Mouse (Mus musculus) neural tube, embryonic 14.5 days (tissue): ENCODE data around the gene Celf2. TPM values are rescaled to one million over a fixed set of nuclear protein-coding genes. Genes with fewer than 3 reads are reported as not detected.

Experiments used
- ATAC-seq: fragments of 200-750 bp; cut with Nextera tagmentation; 2 replicates; pipeline ENCODE4 v1.8.0; 2017; ENCODE audit warnings: low read depth, mild to moderate bottlenecking, moderate TSS enrichment, moderate library complexity
- H3K27ac ChIP-seq: fragments of 300-500 bp; sonication (generic); 2 replicates; pipeline ENCODE4 v1.5.1; 2014; ENCODE audit warnings: low read depth, mild to moderate bottlenecking, control low read depth, low read length, moderate library complexity, mixed read lengths
- H3K27me3 ChIP-seq: fragments of 300-500 bp; sonication (generic); 2 replicates; pipeline ENCODE4 v1.6.1; 2014; ENCODE audit warnings: low read length; ENCODE audit not compliant: control insufficient read depth, insufficient read depth
- H3K36me3 ChIP-seq: fragments of 300-500 bp; sonication (generic); 2 replicates; pipeline ENCODE4 v1.6.1; 2014; ENCODE audit warnings: low read length, mixed read lengths; ENCODE audit not compliant: control insufficient read depth, insufficient read depth
- H3K4me1 ChIP-seq: fragments of 300-500 bp; sonication (generic); 2 replicates; pipeline ENCODE4 v1.6.1; 2014; ENCODE audit warnings: low read length; ENCODE audit not compliant: control insufficient read depth, insufficient read depth
- H3K4me2 ChIP-seq: fragments of 300-500 bp; sonication (generic); 2 replicates; pipeline ENCODE4 v1.6.1; 2014; ENCODE audit warnings: mild to moderate bottlenecking, low read depth, low read length, control low read depth
- H3K4me3 ChIP-seq: fragments of 300-500 bp; sonication (generic); 2 replicates; pipeline ENCODE4 v1.5.1; 2014; ENCODE audit warnings: low read depth, low read length, control low read depth, mixed read lengths
- H3K9ac ChIP-seq: fragments of 300-500 bp; sonication (generic); replicated peaks from 2 replicates; pipeline ENCODE4 v1.6.1; 2014; ENCODE audit warnings: low read depth, mild to moderate bottlenecking, control low read depth, low read length, mixed read lengths
- H3K9me3 ChIP-seq: fragments of 300-500 bp; sonication (generic); 2 replicates; pipeline ENCODE4 v1.6.1; 2016; ENCODE audit warnings: low read length; ENCODE audit not compliant: control insufficient read depth
- WGBS: fragments of 180-500 bp; shearing (Covaris S2); extraction: QIAGEN DNeasy Blood & Tissue Kit; methylation state at CpG from one replicate; pipeline ENCODE4 v1.1.7; 2014; 5-methylcytosine and 5-hydroxymethylcytosine counted together
- polyA plus RNA-seq: library from polyadenylated mRNA; unstranded; fragments of >200 nt; fragmentation: Nextera tagmentation; extraction: Ambion mirVana; gene quantifications from 2 replicates; pipeline ENCODE4 v1.2.1, GENCODE M21; 2014

Celf2 gene
- polyA plus RNA-seq, 1 experiment from 2014 or later, result 161 TPM

GRCm38 (mm10) chr2:6537326-6537725 is 972.0 kb downstream of the Celf2 start:
- Histone ChIP-seq H3K27me3 (no peaks in the 10 kb centered on the region), H3K4me2 (no peak overlapping the region), H3K36me3 (no peaks in the 10 kb centered on the region), H3K27ac (no peak overlapping the region), H3K4me3 (no peak overlapping the region), H3K9ac (no peak overlapping the region), H3K9me3 (no peaks in the 10 kb centered on the region), H3K4me1 (no peaks in the 10 kb centered on the region)
- 74% methylated on average over 3 of the region's 3 CpGs for WGBS
- no peak for ATAC-seq

DNA sequence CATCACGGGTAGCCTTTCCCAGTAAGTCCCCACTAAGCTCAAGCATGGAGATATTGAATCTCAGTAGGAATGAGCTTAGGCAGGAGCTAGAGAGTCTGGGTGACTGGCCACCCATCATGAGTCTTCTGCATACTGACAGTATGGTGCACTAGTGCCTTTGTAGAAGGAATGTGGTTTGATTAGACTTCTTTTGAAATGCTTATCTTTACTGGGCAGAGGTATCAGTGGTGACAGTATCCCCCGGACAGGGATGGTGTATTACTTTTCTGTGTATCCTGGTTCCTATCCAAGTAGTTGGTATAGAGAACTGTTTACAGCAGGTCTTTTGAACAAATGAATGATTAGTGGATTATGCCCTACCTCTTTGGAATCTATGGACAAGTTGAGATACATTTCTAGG is 973.0 kb downstream of the Celf2 start:
- WGBS, result 85% methylated on average over 2 of the region's 2 CpGs
- no peak for ATAC-seq
- no peak overlapping the region for H3K4me2 ChIP-seq
- H3K9me3 ChIP-seq, result no peaks in the 10 kb centered on the region
- no peaks in the 10 kb centered on the region for H3K4me1 ChIP-seq
- H3K27me3 ChIP-seq, result no peaks in the 10 kb centered on the region
- H3K9ac ChIP-seq, result no peak overlapping the region
- no peak overlapping the region for H3K27ac ChIP-seq
- H3K36me3 ChIP-seq, result no peaks in the 10 kb centered on the region
- H3K4me3 ChIP-seq, result no peak overlapping the region

- Histone ChIP-seq H3K4me3 (no peak overlapping the region), H3K4me2 (no peak overlapping the region), H3K36me3 (no peaks in the 10 kb centered on the region), H3K27me3 (no peaks in the 10 kb centered on the region), H3K9me3 (no peaks in the 10 kb centered on the region), H3K9ac (no peak overlapping the region), H3K4me1 (no peaks in the 10 kb centered on the region), H3K27ac (no peak overlapping the region)
- 66% methylated on average over 4 of the region's 4 CpGs for WGBS
- no peak for ATAC-seq
Measured at GRCm38 (mm10) chr2:6532341-6532740, 977.0 kb downstream of the Celf2 start.

DNA sequence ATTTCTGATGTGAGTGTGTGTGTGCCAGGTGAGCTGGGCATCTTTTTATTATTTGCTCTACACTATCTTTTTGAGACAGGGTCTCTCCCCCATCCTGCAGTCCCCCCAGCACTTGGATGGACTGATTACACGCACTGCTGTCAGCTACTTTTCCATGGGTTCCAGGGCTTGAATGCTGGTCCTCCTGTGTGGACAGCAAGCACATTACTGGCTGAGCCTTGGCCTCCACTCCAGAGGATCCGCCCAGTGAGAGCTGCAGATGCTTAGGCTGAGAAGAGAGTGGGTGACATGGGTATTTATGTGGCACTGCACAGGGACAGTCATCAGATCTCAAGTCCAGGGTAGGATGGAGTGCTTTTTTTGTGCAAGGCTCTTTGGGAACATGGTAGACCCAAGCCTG is 981.3 kb downstream of the Celf2 start:
- Histone ChIP-seq H3K4me1 (no peaks in the 10 kb centered on the region), H3K36me3 (no peaks in the 10 kb centered on the region), H3K9ac (no peak overlapping the region), H3K4me2 (no peak overlapping the region), H3K9me3 (no peaks in the 10 kb centered on the region), H3K27ac (no peak overlapping the region), H3K27me3 (no peaks in the 10 kb centered on the region), H3K4me3 (no peak overlapping the region)
- WGBS, result 92% methylated on average over 2 of the region's 2 CpGs
- no peak for ATAC-seq

DNA sequence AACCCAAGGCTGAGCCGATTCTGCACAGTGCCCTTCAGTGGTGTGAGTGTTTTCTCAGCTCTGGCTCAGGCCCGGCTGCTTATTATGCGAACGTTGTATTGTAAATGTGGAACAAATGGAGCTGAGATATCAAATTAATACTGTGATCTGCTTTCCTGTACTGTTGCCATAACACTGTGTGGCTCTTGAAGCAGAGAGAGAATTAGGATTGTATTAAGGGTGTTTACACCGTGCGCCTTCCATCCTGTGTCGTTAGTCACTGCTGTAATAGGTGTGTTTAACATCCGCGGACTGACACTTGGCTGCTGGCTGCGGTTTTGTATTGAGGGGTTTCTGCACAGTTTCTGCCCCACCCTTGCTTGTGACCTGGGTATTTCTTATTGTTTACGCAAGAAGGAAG is 982.5 kb downstream of the Celf2 start:
- Histone ChIP-seq H3K27ac (no peak overlapping the region), H3K4me3 (no peak overlapping the region), H3K4me1 (no peaks in the 10 kb centered on the region), H3K36me3 (no peaks in the 10 kb centered on the region), H3K27me3 (no peaks in the 10 kb centered on the region), H3K9ac (no peak overlapping the region), H3K4me2 (no peak overlapping the region), H3K9me3 (no peaks in the 10 kb centered on the region)
- ATAC-seq, result 0 out of 2 replicates have a peak, but pooled peaks have one; percentile 39
- 69% methylated on average over 11 of the region's 11 CpGs for WGBS

- WGBS, result 62% methylated on average over 4 of the region's 4 CpGs
- Histone ChIP-seq H3K27me3 (no peaks in the 10 kb centered on the region), H3K9ac (no peak overlapping the region), H3K4me1 (no peaks in the 10 kb centered on the region), H3K27ac (no peak overlapping the region), H3K4me2 (no peak overlapping the region), H3K36me3 (no peaks in the 10 kb centered on the region), H3K9me3 (no peaks in the 10 kb centered on the region), H3K4me3 (no peak overlapping the region)
- no peak for ATAC-seq
Measured at GRCm38 (mm10) chr2:6526311-6526710, 983.1 kb downstream of the Celf2 start.

- H3K36me3 ChIP-seq, result no peaks in the 10 kb centered on the region
- WGBS, result 94% methylated on average over 10 of the region's 10 CpGs
- H3K4me1 ChIP-seq, result no peaks in the 10 kb centered on the region
- H3K9ac ChIP-seq, result no peak overlapping the region
- no peak; the same call in 1 of the 2 replicates for ATAC-seq
- no peak overlapping the region for H3K4me3 ChIP-seq
- H3K4me2 ChIP-seq, result no peak overlapping the region
- no peaks in the 10 kb centered on the region for H3K27me3 ChIP-seq
- no peak overlapping the region for H3K27ac ChIP-seq
- no peaks in the 10 kb centered on the region for H3K9me3 ChIP-seq
Measured at GRCm38 (mm10) chr2:6523924-6524300, 985.5 kb downstream of the Celf2 start.

DNA sequence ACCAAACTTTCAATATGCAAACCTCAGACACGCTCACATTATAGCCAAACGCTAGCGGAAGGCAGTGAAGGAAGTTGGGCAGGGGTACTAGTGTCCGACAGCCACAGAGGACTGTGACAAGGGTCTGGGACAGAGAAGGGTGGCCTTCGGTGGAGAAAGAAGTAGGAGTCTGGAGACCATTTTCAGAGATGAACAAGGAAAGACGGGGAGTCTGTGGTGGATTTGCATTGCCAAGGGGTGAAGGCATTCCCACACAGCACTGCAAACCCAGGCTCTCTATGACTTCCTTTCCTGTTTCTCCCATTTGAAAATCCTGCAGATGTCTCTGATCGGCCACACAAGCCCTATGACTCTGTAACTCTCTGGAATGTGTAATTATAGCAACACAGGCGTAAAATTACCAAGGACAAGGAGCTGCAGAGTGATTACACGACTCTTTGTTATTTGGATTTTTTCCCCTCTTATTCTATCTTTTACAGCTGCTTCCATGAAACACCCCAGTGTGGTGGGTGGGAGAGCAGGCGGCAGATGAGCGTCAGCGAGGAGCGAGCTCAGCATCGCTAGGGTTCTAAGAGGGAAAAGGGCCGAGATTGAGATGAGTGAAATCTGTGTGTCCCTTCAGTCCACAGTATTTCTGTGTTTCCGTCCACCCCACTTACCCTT is 986.0 kb downstream of the Celf2 start:
- Histone ChIP-seq H3K4me2 (no peak overlapping the region), H3K4me1 (no peaks in the 10 kb centered on the region), H3K36me3 (no peaks in the 10 kb centered on the region), H3K27ac (no peak overlapping the region), H3K9me3 (no peaks in the 10 kb centered on the region), H3K27me3 (no peaks in the 10 kb centered on the region), H3K4me3 (no peak overlapping the region), H3K9ac (no peak overlapping the region)
- 74% methylated on average over 16 of the region's 16 CpGs for WGBS
- no peak for ATAC-seq

- Histone ChIP-seq H3K9ac (no peak overlapping the region), H3K36me3 (no peaks in the 10 kb centered on the region), H3K4me2 (no peak overlapping the region), H3K4me1 (no peaks in the 10 kb centered on the region), H3K9me3 (no peaks in the 10 kb centered on the region), H3K4me3 (no peak overlapping the region), H3K27me3 (no peaks in the 10 kb centered on the region), H3K27ac (no peak overlapping the region)
- ATAC-seq, result no peak
- 86% methylated on average over 4 of the region's 4 CpGs for WGBS
Measured at GRCm38 (mm10) chr2:6522411-6522810, 987.0 kb downstream of the Celf2 start.
